Mouse (Mus musculus) right cerebral cortex, postnatal 14 days (tissue): ENCODE measurements around the gene She.
"Not testable (repeated sequence)": the region's sequence is repeated elsewhere in the genome, so short reads cannot be mapped to it uniquely, and the experiment has no call there.

ENCODE experiments used
- DNase-seq: peaks from one replicate; pipeline ENCODE4 v3.0.0; 2022

She gene

GRCm38 (mm10) chr3:89819897-89820296 is 11.3 kb upstream of the She start:
- no peak for DNase-seq

GRCm38 (mm10) chr3:89820311-89821095 is 10.7 kb upstream of the She start:
- DNase-seq, result no peak

GRCm38 (mm10) chr3:89821096-89821513 is 10.1 kb upstream of the She start:
- no peak for DNase-seq

- no peak for DNase-seq
Measured at GRCm38 (mm10) chr3:89821548-89822480, 9.4 kb upstream of the She start.

GRCm38 (mm10) chr3:89823594-89823993 is 7.6 kb upstream of the She start:
- no peak for DNase-seq

- DNase-seq, result no peak
Measured at GRCm38 (mm10) chr3:89826295-89826694, 4.9 kb upstream of the She start.

- no peak for DNase-seq
Measured at GRCm38 (mm10) chr3:89835362-89835761, 4.2 kb downstream of the She start.

GRCm38 (mm10) chr3:89842258-89842657 is 11.1 kb downstream of the She start:
- DNase-seq, result peak; percentile 34

- DNase-seq, result peak; percentile 14
Measured at GRCm38 (mm10) chr3:89843148-89843547, 12.0 kb downstream of the She start.

- no peak for DNase-seq
Measured at GRCm38 (mm10) chr3:89845814-89846213, 14.6 kb downstream of the She start.

- DNase-seq, result no peak
Measured at GRCm38 (mm10) chr3:89847126-89847525, 16.0 kb downstream of the She start.

- DNase-seq, result no peak
Measured at GRCm38 (mm10) chr3:89847596-89847995, 16.4 kb downstream of the She start.

- no peak for DNase-seq
Measured at GRCm38 (mm10) chr3:89848083-89848482, 16.9 kb downstream of the She start.

- no peak for DNase-seq
Measured at GRCm38 (mm10) chr3:89853752-89854151, 22.6 kb downstream of the She start.

- DNase-seq, result peak; percentile 23
Measured at GRCm38 (mm10) chr3:89857353-89857752, 26.2 kb downstream of the She start.

GRCm38 (mm10) chr3:89858123-89858522 is 27.0 kb downstream of the She start:
- no peak for DNase-seq

- peak; percentile 47 for DNase-seq
Measured at GRCm38 (mm10) chr3:89858888-89859287, 27.7 kb downstream of the She start.

GRCm38 (mm10) chr3:89859936-89860335 is 28.8 kb downstream of the She start:
- DNase-seq, result no peak

- no peak for DNase-seq
Measured at GRCm38 (mm10) chr3:89860343-89860742, 29.2 kb downstream of the She start.

- DNase-seq, result peak; percentile 29
Measured at GRCm38 (mm10) chr3:89861070-89861469, 29.9 kb downstream of the She start.

GRCm38 (mm10) chr3:89862182-89862761 is 31.1 kb downstream of the She start:
- DNase-seq, result no peak

- not testable (repeated sequence) for DNase-seq
Measured at GRCm38 (mm10) chr3:89863276-89863675, 32.1 kb downstream of the She start.

GRCm38 (mm10) chr3:89863716-89864509 is 32.7 kb downstream of the She start:
- no peak for DNase-seq
